Mouse (Mus musculus) limb, embryonic 12.5 days (tissue): ENCODE results near the gene Chrng. TPM values are rescaled to one million over a fixed set of nuclear protein-coding genes. Genes with fewer than 3 reads are reported as not detected.
A peak's percentile ranks its signal among the peaks of the same experiment; 100 is the strongest.

Experiments
- ATAC-seq: fragments of 200-750 bp; cut with Nextera tagmentation; 2 replicates; pipeline ENCODE4 v1.8.0; 2017; ENCODE audit warnings: low read depth, moderate TSS enrichment; ENCODE audit not compliant: insufficient number of reproducible peaks, insufficient read depth, low FRiP score, low TSS enrichment
- H3K27ac ChIP-seq: fragments of 300-500 bp; sonication (generic); 2 replicates; pipeline ENCODE4 v1.5.1; 2016; ENCODE audit warnings: mild to moderate bottlenecking, moderate library complexity
- H3K27me3 ChIP-seq: fragments of 300-500 bp; sonication (generic); 2 replicates; pipeline ENCODE4 v1.6.1; 2016; ENCODE audit warnings: mild to moderate bottlenecking, moderate library complexity
- H3K36me3 ChIP-seq: fragments of 300-500 bp; sonication (generic); 2 replicates; pipeline ENCODE4 v1.6.1; 2016; ENCODE audit warnings: mild to moderate bottlenecking, moderate library complexity
- H3K4me1 ChIP-seq: fragments of 300-500 bp; sonication (generic); replicated peaks from 2 replicates; pipeline ENCODE4 v1.6.1; 2016
- H3K4me2 ChIP-seq: fragments of 300-500 bp; sonication (generic); 2 replicates; pipeline ENCODE4 v1.6.1; 2016; ENCODE audit warnings: mild to moderate bottlenecking, moderate library complexity
- H3K4me3 ChIP-seq: fragments of 300-500 bp; sonication (generic); replicated peaks from 2 replicates; pipeline ENCODE4 v1.5.1; 2016; ENCODE audit warnings: mild to moderate bottlenecking
- H3K9ac ChIP-seq: fragments of 300-500 bp; sonication (generic); replicated peaks from 2 replicates; pipeline ENCODE4 v1.6.1; 2016; ENCODE audit warnings: mild to moderate bottlenecking, moderate library complexity
- H3K9me3 ChIP-seq: fragments of 300-500 bp; sonication (generic); 2 replicates; pipeline ENCODE4 v1.6.1; 2016; ENCODE audit warnings: mild to moderate bottlenecking, moderate library complexity
- WGBS: fragments of 180-500 bp; shearing (Covaris S2); methylation state at CpG from one replicate; pipeline ENCODE4 v1.1.7; 2016; 5-methylcytosine and 5-hydroxymethylcytosine counted together
- polyA plus RNA-seq: library from polyadenylated mRNA; unstranded; fragments of >200 nt; fragmentation: Nextera tagmentation; extraction: Ambion mirVana; gene quantifications from 2 replicates; pipeline ENCODE4 v1.2.1, GENCODE M21; 2016

Gene Chrng
- polyA plus RNA-seq, 1 experiment from 2014 or later: 10.4 TPM

GRCm38 (mm10) chr1:87200811-87201210 lies 3.6 kb upstream of the Chrng start:
- ATAC-seq: no peak
- peaks cover 15% of the 10 kb centered on the region; the same call in 1 of the 2 replicates for H3K27me3 ChIP-seq
- H3K36me3 ChIP-seq: no peaks in the 10 kb centered on the region
- H3K4me2 ChIP-seq: no peak overlapping the region
- H3K27ac ChIP-seq: no peak overlapping the region
- no peak overlapping the region for H3K9ac ChIP-seq
- no peak overlapping the region for H3K4me3 ChIP-seq
- peaks cover 2% of the 10 kb centered on the region; the same call in 1 of the 2 replicates for H3K4me1 ChIP-seq
- 56% methylated on average over 2 of the region's 2 CpGs for WGBS
- no peaks in the 10 kb centered on the region for H3K9me3 ChIP-seq

GRCm38 (mm10) chr1:87201848-87202247 lies 2.6 kb upstream of the Chrng start:
- no peak for ATAC-seq
- H3K4me2 ChIP-seq: no peak overlapping the region
- 68% methylated on average over 1 of the region's 1 CpGs for WGBS
- no peaks in the 10 kb centered on the region for H3K36me3 ChIP-seq
- no peak overlapping the region for H3K9ac ChIP-seq
- peaks cover 25% of the 10 kb centered on the region for H3K27me3 ChIP-seq
- peaks cover 6% of the 10 kb centered on the region for H3K4me1 ChIP-seq
- H3K27ac ChIP-seq: no peak overlapping the region
- H3K9me3 ChIP-seq: no peaks in the 10 kb centered on the region
- H3K4me3 ChIP-seq: no peak overlapping the region

- WGBS: 83% methylated on average over 5 of the region's 5 CpGs
- Histone ChIP-seq H3K4me2 (no peak overlapping the region), H3K9me3 (no peaks in the 10 kb centered on the region), H3K27me3 (peaks cover 43% of the 10 kb centered on the region), H3K9ac (no peak overlapping the region), H3K27ac (no peak overlapping the region), H3K4me1 (peaks cover 6% of the 10 kb centered on the region), H3K36me3 (no peaks in the 10 kb centered on the region), H3K4me3 (no peak overlapping the region)
- ATAC-seq: no peak
Observed at GRCm38 (mm10) chr1:87203779-87204178, 678 bp upstream of the Chrng start.

GRCm38 (mm10) chr1:87205038-87205437 lies 581 bp downstream of the Chrng start:
- ATAC-seq: no peak
- no peak overlapping the region for H3K4me2 ChIP-seq
- no peak overlapping the region for H3K27ac ChIP-seq
- H3K27me3 ChIP-seq: peaks cover 49% of the 10 kb centered on the region
- no peak overlapping the region for H3K4me3 ChIP-seq
- no peak overlapping the region for H3K9ac ChIP-seq
- H3K4me1 ChIP-seq: peaks cover 6% of the 10 kb centered on the region
- no peaks in the 10 kb centered on the region for H3K9me3 ChIP-seq
- no peaks in the 10 kb centered on the region for H3K36me3 ChIP-seq
- 43% methylated on average over 6 of the region's 6 CpGs for WGBS

- WGBS: 42% methylated on average over 3 of the region's 3 CpGs
- Histone ChIP-seq H3K4me2 (no peak overlapping the region), H3K27ac (no peak overlapping the region)
Observed at GRCm38 (mm10) chr1:87205502-87205901, 1.0 kb downstream of the Chrng start.

GRCm38 (mm10) chr1:87206339-87206738 lies 1.9 kb downstream of the Chrng start:
- no peak for ATAC-seq
- H3K4me3 ChIP-seq: peak overlapping the region; percentile 4; the same call in 1 of the 2 replicates
- H3K4me2 ChIP-seq: peak overlapping the region; percentile 19
- H3K27me3 ChIP-seq: peaks cover 49% of the 10 kb centered on the region
- no peak overlapping the region for H3K9ac ChIP-seq
- H3K27ac ChIP-seq: no peak overlapping the region
- no peaks in the 10 kb centered on the region for H3K36me3 ChIP-seq
- H3K4me1 ChIP-seq: peaks cover 6% of the 10 kb centered on the region
- H3K9me3 ChIP-seq: no peaks in the 10 kb centered on the region
- WGBS: 23% methylated on average over 17 of the region's 17 CpGs

More at GRCm38 (mm10) chr1:87205502-87205901, 1.0 kb downstream of the Chrng start:
- H3K36me3 ChIP-seq: no peaks in the 10 kb centered on the region
- peak; percentile 54; the same call in 1 of the 2 replicates for ATAC-seq
- peak overlapping the region; percentile 9; the same call in 1 of the 2 replicates for H3K9ac ChIP-seq
- no peak overlapping the region for H3K4me3 ChIP-seq
- H3K27me3 ChIP-seq: peaks cover 49% of the 10 kb centered on the region
- no peaks in the 10 kb centered on the region for H3K9me3 ChIP-seq
- peaks cover 6% of the 10 kb centered on the region for H3K4me1 ChIP-seq

GRCm38 (mm10) chr1:87211431-87211830 lies 7.0 kb downstream of the Chrng start:
- ATAC-seq: no peak
- no peak overlapping the region for H3K4me2 ChIP-seq
- H3K27ac ChIP-seq: no peak overlapping the region
- H3K36me3 ChIP-seq: no peaks in the 10 kb centered on the region
- no peak overlapping the region for H3K4me3 ChIP-seq
- H3K9ac ChIP-seq: no peak overlapping the region
- peaks cover 28% of the 10 kb centered on the region for H3K27me3 ChIP-seq
- 79% methylated on average over 4 of the region's 4 CpGs for WGBS
- no peaks in the 10 kb centered on the region for H3K9me3 ChIP-seq
- H3K4me1 ChIP-seq: peaks cover 23% of the 10 kb centered on the region

GRCm38 (mm10) chr1:87213735-87214704 lies 9.6 kb downstream of the Chrng start, which contains the start of gene Eif4e2:
Eif4e2 (plus strand) TSS chr1:87213914.
- peak within 1 kb of the TSS; percentile 78 for H3K4me2 ChIP-seq
- peak within 1 kb of the TSS; percentile 97 for H3K9ac ChIP-seq
- peak within 1 kb of the TSS; percentile 99 for H3K27ac ChIP-seq
- H3K4me1 ChIP-seq: peaks cover 31% of the 10 kb centered on the region
- H3K36me3 ChIP-seq: no peaks in the 10 kb centered on the region
- peaks cover 4% of the 10 kb centered on the region for H3K27me3 ChIP-seq
- ATAC-seq: peak; percentile 96
- peak within 1 kb of the TSS; percentile 86 for H3K4me3 ChIP-seq
- under 1% methylated on average over 94 of the region's 99 CpGs for WGBS
- no peaks in the 10 kb centered on the region for H3K9me3 ChIP-seq

GRCm38 (mm10) chr1:87214748-87215147 lies 10.3 kb downstream of the Chrng start:
- Histone ChIP-seq H3K36me3 (peaks cover 5% of the 10 kb centered on the region), H3K4me2 (peak overlapping the region; percentile 78), H3K27ac (peak overlapping the region; percentile 99; the same call in 1 of the 2 replicates), H3K27me3 (no peaks in the 10 kb centered on the region), H3K9me3 (no peaks in the 10 kb centered on the region), H3K4me3 (peak overlapping the region; percentile 86), H3K9ac (peak overlapping the region; percentile 97), H3K4me1 (peaks cover 31% of the 10 kb centered on the region)
- WGBS: 28% methylated on average over 4 of the region's 4 CpGs
- no peak for ATAC-seq

GRCm38 (mm10) chr1:87217938-87218337 lies 13.5 kb downstream of the Chrng start:
- 79% methylated on average over 3 of the region's 3 CpGs for WGBS
- Histone ChIP-seq H3K36me3 (peaks cover 37% of the 10 kb centered on the region), H3K9ac (no peak overlapping the region), H3K27me3 (no peaks in the 10 kb centered on the region), H3K9me3 (no peaks in the 10 kb centered on the region), H3K27ac (no peak overlapping the region), H3K4me3 (no peak overlapping the region), H3K4me2 (no peak overlapping the region), H3K4me1 (peaks cover 30% of the 10 kb centered on the region)
- no peak for ATAC-seq

GRCm38 (mm10) chr1:87225739-87226138 lies 21.3 kb downstream of the Chrng start:
- Histone ChIP-seq H3K4me3 (no peak overlapping the region), H3K4me2 (no peak overlapping the region), H3K9ac (no peak overlapping the region), H3K27ac (no peak overlapping the region), H3K4me1 (no peaks in the 10 kb centered on the region), H3K36me3 (peaks cover 97% of the 10 kb centered on the region), H3K27me3 (no peaks in the 10 kb centered on the region), H3K9me3 (no peaks in the 10 kb centered on the region)
- ATAC-seq: no peak
- 95% methylated on average over 8 of the region's 8 CpGs for WGBS
